Comparison of ENCODE assay signal across 8 mouse cellular contexts in the genomic region with DNA sequence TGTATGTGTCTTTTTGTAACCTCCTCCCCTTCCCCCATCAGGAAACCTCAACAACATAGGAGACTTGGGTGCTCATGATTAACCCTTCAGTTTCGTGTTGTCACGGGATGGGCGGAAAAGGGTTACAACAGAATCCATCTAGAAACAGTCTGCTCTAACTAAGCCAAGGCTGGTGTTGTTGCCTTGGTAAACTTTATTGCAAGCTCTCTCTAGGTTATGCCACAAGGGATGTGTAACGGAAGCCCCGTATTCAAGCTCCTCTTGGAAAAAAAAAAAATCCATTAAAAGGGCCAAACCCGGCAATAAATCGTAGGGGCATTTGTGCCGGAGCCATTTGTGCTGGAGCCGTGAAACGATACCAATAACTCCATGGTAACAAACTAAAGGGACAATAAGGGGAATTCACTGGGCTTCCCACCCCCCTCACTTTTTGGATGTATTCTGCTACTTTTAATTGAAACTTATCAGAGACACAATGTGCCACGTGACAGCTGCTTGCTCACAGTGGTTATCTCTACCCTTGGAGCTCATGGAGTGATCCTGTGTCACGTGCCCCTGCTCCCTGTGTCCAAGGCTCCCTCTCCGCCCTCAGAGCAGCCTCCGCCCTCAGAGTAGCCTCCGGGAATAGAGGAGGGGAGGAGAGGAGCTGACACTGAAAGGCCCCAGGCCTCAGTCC. TPM values are rescaled to one million over a fixed set of nuclear protein-coding genes. Genes with fewer than 3 reads are reported as not detected.
DNase-seq lines count a peak whose midpoint lies in the region; ATAC-seq and TF ChIP-seq lines count a peak whose summit lies in the region.

No protein-coding gene starts in this region.

- peak; percentile 10 for DNase-seq in urinary bladder, postnatal 25 days (ENCODE audit: low spot score)
- no peak for DNase-seq in urinary bladder, postnatal 10 days (ENCODE audit: low spot score)
- peak; percentile 65 to 77 for DNase-seq in heart, adult 18-20 months
- DNase-seq in natural killer cell, adult 2 months (ENCODE audit: low spot score in 2 of 2), result no peak
- no peak for DNase-seq in cerebellum, adult 9-10 months

- no peaks in the 10 kb centered on the region for H3K27me3 ChIP-seq in intestine, postnatal 0 days (replicated peaks; ENCODE audit: control insufficient read depth, insufficient read depth, low read length)

- no peaks in the 10 kb centered on the region for H3K9me3 ChIP-seq in intestine, postnatal 0 days (ENCODE audit: control insufficient read depth)

- H3K9ac ChIP-seq in intestine, postnatal 0 days (ENCODE audit: low read depth, low read length), result no peak overlapping the region

- H3K36me3 ChIP-seq in intestine, postnatal 0 days (ENCODE audit: control insufficient read depth, insufficient read depth), result no peaks in the 10 kb centered on the region

- ATAC-seq in intestine, postnatal 0 days, result peak; percentile 79; the same call in 1 of the 2 replicates
- peak; percentile 18 for ATAC-seq in megakaryocyte progenitor cell, adult 5-6 weeks (replicated peaks; ENCODE audit: poor library complexity)
- no peak for ATAC-seq in megakaryocyte, adult 5-6 weeks (ENCODE audit: poor library complexity, severe bottlenecking)

- no peak overlapping the region for H3K4me3 ChIP-seq in intestine, postnatal 0 days (ENCODE audit: low read depth, low read length)

- no peak for TF ChIP-seq CTCF in intestine, postnatal 0 days (IDR thresholded peaks at IDR 0.05; ENCODE audit: low read depth)

- H3K4me2 ChIP-seq in intestine, postnatal 0 days (replicated peaks; ENCODE audit: low read depth), result peak overlapping the region; percentile 37

- 43% methylated on average over 15 of the region's 15 CpGs for WGBS in intestine, postnatal 0 days

- H3K4me1 ChIP-seq in intestine, postnatal 0 days (replicated peaks; ENCODE audit: control insufficient read depth, insufficient read depth, low read length), result no peaks in the 10 kb centered on the region

- no peak overlapping the region for H3K27ac ChIP-seq in intestine, postnatal 0 days (ENCODE audit: low read depth, low read length)

RNA-seq across cellular contexts. Expression of a gene that starts 34.3 kb away (rescaled TPM):
- total RNA-seq in heart, adult 18-20 months (2021), result not detected
- polyA plus RNA-seq in intestine, postnatal 0 days (2015; fragmentation: Nextera tagmentation; extraction: Ambion mirVana), result not detected in 2 replicates
- total RNA-seq in megakaryocyte progenitor cell, adult 5-6 weeks (2015), result not detected in 2 replicates
- total RNA-seq in megakaryocyte progenitor cell, adult 5-6 weeks (2017), result not detected in 2 replicates
- total RNA-seq in megakaryocyte, adult 5-6 weeks (2015), result not detected in 2 replicates
- not detected in 2 replicates for total RNA-seq in megakaryocyte, adult 5-6 weeks (2017)

Comparison
In these comparisons a context has a peak if more than half of its experiments do, and no peak if none do; other contexts are left out.
1. DNase-seq: peak in urinary bladder, postnatal 25 days (single experiment) and heart, adult 18-20 months (2 of 2); none in urinary bladder, postnatal 10 days (single experiment), natural killer cell, adult 2 months (0 of 2) and cerebellum, adult 9-10 months (single experiment).